Mouse (Mus musculus): ENCODE data around the gene Rbm4b. TPM values are rescaled to one million over a fixed set of nuclear protein-coding genes. Genes with fewer than 3 reads are reported as not detected.

Gene Rbm4b
- total and polyA plus RNA-seq, 3 experiments: 7.0 to 11.1 TPM; not detected in 1

DNA sequence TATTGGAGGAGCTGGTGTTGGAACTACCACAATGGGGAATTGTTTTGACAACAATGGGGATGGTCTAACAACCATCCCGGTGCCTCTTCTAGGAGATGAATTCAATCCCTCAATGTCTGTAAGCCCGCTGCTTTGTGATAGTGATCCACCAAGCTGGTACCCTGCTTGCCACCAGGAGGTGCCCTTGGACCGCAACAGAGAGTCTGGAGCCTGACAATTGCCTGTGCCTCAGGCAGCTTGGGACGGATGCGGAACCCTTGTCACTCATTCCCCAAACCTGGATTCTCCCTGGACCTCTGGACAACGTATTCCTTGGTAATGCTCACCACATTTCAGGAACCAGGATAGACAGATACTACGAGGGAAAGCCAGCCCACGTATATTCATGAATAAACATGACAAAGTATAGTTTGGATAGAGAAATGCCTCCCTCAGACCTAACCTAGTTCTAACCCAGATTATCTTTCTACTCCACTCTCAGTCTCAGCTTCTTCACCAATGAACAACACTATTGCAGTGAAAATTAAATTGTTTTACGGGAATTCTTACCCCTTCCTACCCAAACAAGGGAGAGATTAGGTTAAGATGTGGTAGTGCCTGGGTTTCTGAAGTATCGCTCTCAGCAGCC, 618 bp upstream of the Rbm4b start:
- Histone ChIP-seq H3K36me3 (ENCODE audit: control insufficient read depth in 1 of 2, insufficient read depth in 2 of 2, low read length in 2 of 2) (peaks cover 5 to 13% of the 10 kb centered on the region in 2 experiments; a peak in 3 of 4 replicates), H3K4me3 (ENCODE audit: control insufficient read depth in 1 of 2, insufficient read depth in 1 of 2, low read depth in 2 of 2, low read length in 2 of 2) (peak overlapping the region; percentile 70 to 87), H3K4me1 (ENCODE audit: control insufficient read depth in 1 of 2, insufficient read depth in 2 of 2, low read length in 2 of 2) (no peaks in the 10 kb centered on the region; a peak in 1 of 4 replicates), H3K27me3 (ENCODE audit: control insufficient read depth in 1 of 2, insufficient read depth in 2 of 2, low read length in 2 of 2) (no peaks in the 10 kb centered on the region), H3K27ac (ENCODE audit: control insufficient read depth, low read depth, low read length) (peak overlapping the region; percentile 67), H3K9ac (ENCODE audit: control insufficient read depth, low read depth, low read length, poor library complexity, severe bottlenecking) (peak overlapping the region; percentile 70), H3K9me3 (replicated peaks; ENCODE audit: insufficient read depth, low read length) (no peaks in the 10 kb centered on the region), H3K79me2 (ENCODE audit: control insufficient read depth, insufficient read depth, low read length, poor library complexity) (peaks cover 7% of the 10 kb centered on the region)
- TF ChIP-seq ZC3H11A (IDR thresholded peaks at IDR 0.05; ENCODE audit: low read depth, low read length) (peak; percentile 96), KAT2A (conservative IDR thresholded peaks at IDR 0.05; ENCODE audit: low read depth, low read length) (no peak), RAD21 (IDR thresholded peaks at IDR 0.05; ENCODE audit: low read depth, low read length) (peak; percentile 96), CTCF (IDR thresholded peaks at IDR 0.05 in 2 of 3, conservative IDR thresholded peaks at IDR 0.05 in 1 of 3; ENCODE audit: control insufficient read depth in 1 of 3, insufficient read depth in 1 of 3, low read depth in 2 of 3, low read length in 3 of 3, poor library complexity in 1 of 3, severe bottlenecking in 1 of 3) (peak; percentile 94 to 98 (median 94)), USF1 (IDR thresholded peaks at IDR 0.05; ENCODE audit: low read depth, low read length) (no peak), GATA1 (IDR thresholded peaks at IDR 0.05; ENCODE audit: low read depth, low read length) (peak; percentile 20; the same call in 1 of the 2 replicates), RCOR1 (IDR thresholded peaks at IDR 0.05; ENCODE audit: low read depth, low read length) (no peak), MYC (IDR thresholded peaks at IDR 0.05; ENCODE audit: low read depth, low read length) (peak; percentile 49; the same call in 1 of the 2 replicates), NELFE (IDR thresholded peaks at IDR 0.05; ENCODE audit: low read depth, low read length) (no peak), POLR2A (IDR thresholded peaks at IDR 0.05; ENCODE audit: control insufficient read depth in 1 of 2, insufficient read depth in 1 of 2, low read depth in 1 of 2, low read length in 2 of 2, poor library complexity in 1 of 2) (no peak), ZNF384 (IDR thresholded peaks at IDR 0.05; ENCODE audit: low read depth, low read length) (no peak), USF2 (IDR thresholded peaks at IDR 0.05; ENCODE audit: borderline replicate concordance in 1 of 2, insufficient read depth in 1 of 2, low read depth in 1 of 2, low read length in 2 of 2) (no peak), MAX (IDR thresholded peaks at IDR 0.05; ENCODE audit: low read length) (no peak), SIN3A (IDR thresholded peaks at IDR 0.05; ENCODE audit: low read length) (peak; percentile 74; the same call in 1 of the 2 replicates), TBP (IDR thresholded peaks at IDR 0.05; ENCODE audit: low read depth, low read length) (no peak), SMC3 (IDR thresholded peaks at IDR 0.05; ENCODE audit: low read depth, low read length) (peak; percentile 96), POLR2AphosphoS2 (IDR thresholded peaks at IDR 0.05; ENCODE audit: low read length) (no peak), JUND (IDR thresholded peaks at IDR 0.05; ENCODE audit: low read depth, low read length) (no peak), CHD2 (IDR thresholded peaks at IDR 0.05; ENCODE audit: low read length) (no peak), EP300 (IDR thresholded peaks at IDR 0.05; ENCODE audit: low read depth in 1 of 2, low read length in 2 of 2) (no peak), ETS1 (IDR thresholded peaks at IDR 0.05; ENCODE audit: low read depth, low read length) (no peak), ZKSCAN1 (IDR thresholded peaks at IDR 0.05; ENCODE audit: low read depth, low read length) (no peak), E2F4 (IDR thresholded peaks at IDR 0.05; ENCODE audit: borderline replicate concordance, low read depth, low read length) (no peak), MEF2A (IDR thresholded peaks at IDR 0.05; ENCODE audit: extremely low read depth, insufficient replicate concordance, low read depth, low read length, poor library complexity, severe bottlenecking) (no peak), TCF12 (IDR thresholded peaks at IDR 0.05; ENCODE audit: low read depth, low read length) (no peak), CHD1 (IDR thresholded peaks at IDR 0.05; ENCODE audit: low read depth, low read length) (no peak), MXI1 (IDR thresholded peaks at IDR 0.05; ENCODE audit: low read depth, low read length) (no peak; the same call in 1 of the 2 replicates), GABPA (IDR thresholded peaks at IDR 0.05; ENCODE audit: low read depth, low read length) (no peak), BHLHE40 (IDR thresholded peaks at IDR 0.05; ENCODE audit: borderline replicate concordance, low read depth, low read length) (no peak), POLR2AphosphoS5 (IDR thresholded peaks at IDR 0.05; ENCODE audit: borderline replicate concordance, low read depth, low read length) (no peak), ELF1 (IDR thresholded peaks at IDR 0.05; ENCODE audit: low read depth, low read length) (0 out of 2 replicates have a peak, but pooled peaks have one; percentile 9), NRF1 (IDR thresholded peaks at IDR 0.05; ENCODE audit: insufficient read depth, low read depth, low read length, poor library complexity, severe bottlenecking) (0 out of 2 replicates have a peak, but pooled peaks have one; percentile 23), MAFK (IDR thresholded peaks at IDR 0.05; ENCODE audit: borderline replicate concordance, low read depth, low read length) (no peak), HCFC1 (IDR thresholded peaks at IDR 0.05; ENCODE audit: low read depth, low read length) (peak; percentile 30; the same call in 1 of the 2 replicates)
- peak; percentile 90 for DNase-seq (ENCODE audit: low read depth, low spot score)
